Comparison of ENCODE assay signal across 11 mouse cellular contexts in the genomic region with DNA sequence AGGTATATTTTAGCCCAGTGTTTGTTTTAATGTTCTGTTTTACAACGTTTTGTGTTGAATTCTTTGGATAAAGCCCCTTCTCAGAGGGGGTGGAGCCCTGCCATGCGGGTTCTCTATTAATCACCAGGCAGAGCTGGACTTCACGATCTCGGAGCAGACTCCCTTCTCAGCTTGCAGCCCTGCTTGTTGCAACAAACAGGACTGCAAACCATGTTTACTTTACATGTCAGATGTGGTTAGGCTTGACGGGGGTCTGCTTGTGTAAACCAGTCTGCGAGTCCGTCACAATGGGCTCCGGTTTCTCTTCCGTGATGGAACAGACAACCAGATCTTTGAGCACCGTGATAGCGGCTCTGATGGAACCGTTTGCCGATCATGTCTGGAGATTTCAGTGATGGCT.
DNase-seq lines count a peak whose midpoint lies in the region; ATAC-seq and TF ChIP-seq lines count a peak whose summit lies in the region.
"Had no signal": no experiment of that assay in that cellular context is flagged by ENCODE, and none has a peak within 500 bp of the region (broad histone marks: within the 10 kb centered on the region; RNA-seq: fewer than 3 reads in every experiment).

No protein-coding gene starts in this region.

- H3K9me3 ChIP-seq in kidney, embryonic 14.5 days (ENCODE audit: control insufficient read depth, low read length): no peaks in the 10 kb centered on the region
- H3K9me3 ChIP-seq in embryonic facial prominence, embryonic 11.5 days (replicated peaks; ENCODE audit: control insufficient read depth, low read length): no peaks in the 10 kb centered on the region
- no peaks in the 10 kb centered on the region for H3K9me3 ChIP-seq in liver, embryonic 13.5 days (replicated peaks)

- peak overlapping the region; percentile 27 for H3K4me2 ChIP-seq in kidney, embryonic 14.5 days (replicated peaks; ENCODE audit: low read depth, low read length)
- H3K4me2 ChIP-seq in embryonic facial prominence, embryonic 11.5 days (ENCODE audit: low read depth, low read length): peak overlapping the region; percentile 37; the same call in 1 of the 2 replicates
- 0 out of 2 replicates have a peak overlapping the region, but pooled peaks have one; percentile 10 for H3K4me2 ChIP-seq in liver, embryonic 13.5 days

- H3K4me3 ChIP-seq in kidney, embryonic 14.5 days (ENCODE audit: low read length): peak overlapping the region; percentile 12; the same call in 1 of the 2 replicates
- no peak overlapping the region for H3K4me3 ChIP-seq in kidney, adult 2 months (ENCODE audit: insufficient read depth, low read depth, low read length)
- H3K4me3 ChIP-seq in embryonic facial prominence, embryonic 11.5 days (ENCODE audit: low read depth, low read length): 0 out of 2 replicates have a peak overlapping the region, but pooled peaks have one; percentile 5
- H3K4me3 ChIP-seq in liver, embryonic 13.5 days (replicated peaks): no peak overlapping the region
- H3K4me3 ChIP-seq: gastrocnemius, adult 2 months had no signal

- H3K4me1 ChIP-seq in kidney, embryonic 14.5 days (ENCODE audit: control insufficient read depth, insufficient read depth, low read length): no peaks in the 10 kb centered on the region
- no peaks in the 10 kb centered on the region for H3K4me1 ChIP-seq in kidney, adult 2 months (ENCODE audit: control insufficient read depth, insufficient read depth, low read length)
- no peaks in the 10 kb centered on the region for H3K4me1 ChIP-seq in embryonic facial prominence, embryonic 11.5 days (ENCODE audit: control insufficient read depth, insufficient read depth, low read length)
- H3K4me1 ChIP-seq in liver, embryonic 13.5 days (replicated peaks): no peaks in the 10 kb centered on the region

- no peak overlapping the region for H3K27ac ChIP-seq in kidney, embryonic 14.5 days (ENCODE audit: low read depth, low read length)
- H3K27ac ChIP-seq in kidney, adult 2 months (ENCODE audit: insufficient read depth, low read depth, low read length): no peak overlapping the region
- no peak overlapping the region for H3K27ac ChIP-seq in embryonic facial prominence, embryonic 11.5 days (replicated peaks; ENCODE audit: low read depth, low read length)
- H3K27ac ChIP-seq in liver, embryonic 13.5 days: no peak overlapping the region
- H3K27ac ChIP-seq: gastrocnemius, adult 2 months had no signal

- TF ChIP-seq CTCF in kidney, adult 2 months (conservative IDR thresholded peaks at IDR 0.05; ENCODE audit: insufficient read depth, insufficient read length, low read depth, low read length): no peak

- no peak for DNase-seq in kidney, adult 2 months
- DNase-seq in R1 (ENCODE audit: low read depth, low spot score): peak; percentile 5
- DNase-seq in embryonic facial prominence, embryonic 11.5 days (ENCODE audit: low spot score): peak; percentile 81
- DNase-seq in liver, embryonic 13.5 days: no peak
- no peak for DNase-seq in right cerebral cortex, postnatal 4 days
- DNase-seq: gastrocnemius, adult 2 months; kidney, postnatal 25 days; right cerebral cortex, postnatal 14 days had no signal

- 25% methylated on average over 13 of the region's 13 CpGs for WGBS in kidney, embryonic 14.5 days
- 22% methylated on average over 13 of the region's 13 CpGs for WGBS in kidney, adult 2 months
- 43% methylated on average over 13 of the region's 13 CpGs for WGBS in embryonic facial prominence, embryonic 11.5 days
- 68% methylated on average over 13 of the region's 13 CpGs for whole genome bisulfite sequencing in liver, embryonic 13.5 days (ENCODE audit: insufficient replicate concordance)

- H3K36me3 ChIP-seq in kidney, embryonic 14.5 days (ENCODE audit: control insufficient read depth, insufficient read depth, low read length): no peaks in the 10 kb centered on the region
- no peaks in the 10 kb centered on the region for H3K36me3 ChIP-seq in kidney, adult 2 months (ENCODE audit: control insufficient read depth, insufficient read depth, low read length)
- no peaks in the 10 kb centered on the region for H3K36me3 ChIP-seq in embryonic facial prominence, embryonic 11.5 days (replicated peaks; ENCODE audit: control insufficient read depth, insufficient read depth, low read depth, low read length)
- no peaks in the 10 kb centered on the region for H3K36me3 ChIP-seq in liver, embryonic 13.5 days

- peak; percentile 62; the same call in 1 of the 2 replicates for ATAC-seq in kidney, embryonic 14.5 days (ENCODE audit: low FRiP score, low TSS enrichment)
- ATAC-seq in embryonic facial prominence, embryonic 11.5 days (replicated peaks; ENCODE audit: insufficient number of reproducible peaks, low FRiP score, low TSS enrichment, low read depth): no peak
- no peak for ATAC-seq in liver, embryonic 13.5 days (ENCODE audit: low read depth)
- no peak for ATAC-seq in granulocyte monocyte progenitor cell, adult 5-6 weeks (replicated peaks; ENCODE audit: poor library complexity, severe bottlenecking)

- TF ChIP-seq POLR2A in kidney, adult 2 months (IDR thresholded peaks at IDR 0.05; ENCODE audit: low read depth, low read length): no peak

- H3K27me3 ChIP-seq in kidney, embryonic 14.5 days (ENCODE audit: control insufficient read depth, insufficient read depth, low read length): no peaks in the 10 kb centered on the region
- no peaks in the 10 kb centered on the region for H3K27me3 ChIP-seq in kidney, adult 2 months (replicated peaks; ENCODE audit: control insufficient read depth, insufficient read depth, low read length)
- H3K27me3 ChIP-seq in embryonic facial prominence, embryonic 11.5 days (ENCODE audit: control insufficient read depth, insufficient read depth, low read length): no peaks in the 10 kb centered on the region
- H3K27me3 ChIP-seq in liver, embryonic 13.5 days: no peaks in the 10 kb centered on the region
- H3K27me3 ChIP-seq: CH12.LX had no signal

- no peak overlapping the region for H3K9ac ChIP-seq in kidney, embryonic 14.5 days (ENCODE audit: low read depth, low read length)
- no peak overlapping the region for H3K9ac ChIP-seq in embryonic facial prominence, embryonic 11.5 days (replicated peaks; ENCODE audit: low read length)
- no peak overlapping the region for H3K9ac ChIP-seq in liver, embryonic 13.5 days

Comparison
In these comparisons a context has a peak if more than half of its experiments do, and no peak if none do; other contexts are left out.
1. H3K4me3 ChIP-seq: peak in kidney, embryonic 14.5 days (single experiment) and embryonic facial prominence, embryonic 11.5 days (single experiment); none in kidney, adult 2 months (single experiment) and liver, embryonic 13.5 days (single experiment).
2. DNase-seq: peak in R1 (single experiment) and embryonic facial prominence, embryonic 11.5 days (single experiment); none in kidney, adult 2 months (single experiment), liver, embryonic 13.5 days (single experiment) and right cerebral cortex, postnatal 4 days (single experiment).
3. Peak in every context shown above with its lines, with median percentiles within 50 percentile points of each other: H3K4me2 ChIP-seq.